Mouse (Mus musculus): ENCODE data around the gene Coa7.

DNA sequence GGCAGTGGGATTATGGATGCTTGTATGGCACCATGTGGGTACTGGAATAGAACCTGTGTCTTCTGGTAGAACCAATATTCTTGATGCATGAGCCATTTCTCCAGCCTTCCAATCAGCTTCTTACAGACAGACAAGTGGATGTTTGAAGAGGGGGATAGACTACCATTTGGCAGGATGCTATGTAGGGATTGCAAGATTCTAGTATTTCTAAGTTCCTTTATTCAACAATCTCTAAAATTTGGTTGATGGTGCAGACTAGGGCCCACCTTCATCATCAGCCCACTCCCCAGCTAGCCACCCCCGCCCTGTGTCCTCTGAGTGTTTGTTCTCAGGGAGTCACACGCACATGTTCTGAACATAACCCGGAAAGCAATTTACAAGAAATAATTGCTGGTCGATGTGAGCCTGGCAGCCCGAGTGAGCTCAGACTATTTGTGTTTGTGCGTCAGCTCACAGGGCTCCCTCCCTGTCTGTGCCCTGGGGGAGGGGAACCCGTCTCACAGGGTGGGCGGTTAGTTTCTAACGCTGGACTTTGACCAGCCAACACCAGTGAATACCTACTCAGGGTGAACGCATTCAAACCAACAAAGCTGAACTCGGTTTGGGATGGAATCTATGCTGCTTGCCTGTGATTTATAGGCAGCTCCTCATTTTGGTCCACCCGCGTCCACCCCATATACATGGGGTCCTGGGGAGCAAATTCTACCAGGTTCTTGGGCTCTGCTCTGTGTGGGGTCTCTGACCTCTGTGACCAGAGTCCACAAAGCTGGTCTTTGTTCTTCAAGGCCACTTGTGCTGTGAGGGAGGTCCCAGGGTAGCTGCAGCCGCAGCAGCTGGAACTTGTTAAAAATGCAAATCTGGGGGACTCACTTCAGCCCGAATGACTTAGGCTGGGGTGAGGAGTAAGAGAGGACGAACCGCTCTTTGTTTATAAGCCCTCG lies 34.7 kb downstream of the Coa7 start:
- TF ChIP-seq CTCF (IDR thresholded peaks at IDR 0.05; ENCODE audit: borderline replicate concordance, insufficient read depth, low read depth, low read length) (no peak), POLR2A (IDR thresholded peaks at IDR 0.05; ENCODE audit: borderline replicate concordance, insufficient read depth, low read length) (no peak)

Measured in cerebellum, adult 2 months (tissue).